ENCODE assay signal across 9 mouse cellular contexts in the genomic region with DNA sequence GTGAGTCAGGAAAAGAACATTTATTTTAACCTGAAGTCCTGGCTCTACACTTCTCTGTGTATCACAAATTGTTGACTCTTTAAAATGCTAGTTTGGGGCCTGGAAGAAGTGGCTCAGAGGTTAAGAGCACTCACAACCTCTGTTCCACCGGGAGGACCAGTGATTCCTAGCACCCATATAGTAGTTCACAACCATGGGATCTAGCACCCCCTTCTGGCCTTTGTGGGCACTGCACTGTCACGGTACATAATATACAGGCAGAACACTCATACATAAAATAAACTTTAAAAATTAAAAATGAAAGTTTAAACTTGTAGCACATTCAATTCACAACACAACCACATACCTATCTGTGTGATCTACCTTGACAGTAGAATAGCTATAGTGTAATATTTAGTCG. TPM values are rescaled to one million over a fixed set of nuclear protein-coding genes. Genes with fewer than 3 reads are reported as not detected.
A peak's percentile ranks its signal among the peaks of the same experiment; 100 is the strongest.
DNase-seq lines count a peak whose midpoint lies in the region; ATAC-seq and TF ChIP-seq lines count a peak whose summit lies in the region.
"Had no signal": no experiment of that assay in that cellular context is flagged by ENCODE, and none has a peak within 500 bp of the region (broad histone marks: within the 10 kb centered on the region; RNA-seq: fewer than 3 reads in every experiment).

No protein-coding gene starts in this region.

- peak; percentile 64 for TF ChIP-seq CTCF in gastrocnemius, adult 2 months (IDR thresholded peaks at IDR 0.05)

- intact Hi-C loops in gastrocnemius, adult 2 months (cut with DNase I) = no loop called here

- no peak overlapping the region; the same call in 1 of the 2 replicates for H3K27ac ChIP-seq in gastrocnemius, adult 2 months
- H3K27ac ChIP-seq: limb, embryonic 13.5 days had no signal

- ATAC-seq in erythroblast, adult 5-6 weeks (replicated peaks; ENCODE audit: low FRiP score, poor library complexity, severe bottlenecking) = peak; percentile 87
- no peak for ATAC-seq in inflammation-experienced regulatory T-cells, adult 6 months

- DNase-seq in gastrocnemius, adult 2 months = peak; percentile 46
- no peak for DNase-seq in gastrocnemius, postnatal 4 days (ENCODE audit: low spot score in 2 of 2)
- peak; percentile 62 for DNase-seq in 3T3-L1 (ENCODE audit: low read depth, low spot score)
- peak; percentile 54 for DNase-seq in NIH3T3 (ENCODE audit: low read depth)
- DNase-seq in natural killer cell, adult 2 months (ENCODE audit: low spot score in 2 of 2) = peak; percentile 38 to 68
- no peak for DNase-seq in ovary, postnatal 14 days (ENCODE audit: low spot score)

- no peak overlapping the region for H3K4me3 ChIP-seq in gastrocnemius, adult 2 months
- H3K4me3 ChIP-seq: limb, embryonic 13.5 days had no signal

RNA-seq across cellular contexts. Expression of a gene that starts 53.9 kb away (rescaled TPM):
- 100 to 1,000 TPM; 111 to 119 TPM for total RNA-seq in gastrocnemius, adult 2 months (2021)
- total RNA-seq in gastrocnemius, postnatal 4 days (2021) = 100 to 1,000 TPM; 132 to 135 TPM
- 66.7 and 81.5 TPM in 2 replicates for total RNA-seq in erythroblast, adult 5-6 weeks (2015; ENCODE audit: low replicate concordance)
- 38.6 and 47.6 TPM in 2 replicates for total RNA-seq in erythroblast, adult 5-6 weeks (2017; ENCODE audit: low replicate concordance)
- 10 to 100 TPM; 30.1 to 34.4 (median 31.5) TPM for polyA plus RNA-seq in inflammation-experienced regulatory T-cells, adult 6 months (2017; shearing (Covaris generic))

Comparison
In these comparisons a context has a peak if more than half of its experiments do, and no peak if none do; other contexts are left out.
1. DNase-seq: peak in gastrocnemius, adult 2 months (single experiment), 3T3-L1 (single experiment), NIH3T3 (single experiment) and natural killer cell, adult 2 months (2 of 2); none in gastrocnemius, postnatal 4 days (0 of 2) and ovary, postnatal 14 days (single experiment).